Mouse (Mus musculus): ENCODE data around the gene Hist1h3c. TPM values are rescaled to one million over a fixed set of nuclear protein-coding genes. Genes with fewer than 3 reads are reported as not detected.
"Not testable (repeated sequence)": the region's sequence is repeated elsewhere in the genome, so short reads cannot be mapped to it uniquely, and the experiment has no call there.

Gene Hist1h3c
- polyA plus RNA-seq, 1 experiment: 3.6 TPM

GRCm38 (mm10) chr13:23728472-23729191 lies 16.8 kb downstream of the Hist1h3c start:
- TF ChIP-seq EP300 (IDR thresholded peaks at IDR 0.05; ENCODE audit: insufficient read depth, low read depth, low read length) (no peak), POLR2A (IDR thresholded peaks at IDR 0.05; ENCODE audit: insufficient read depth, low read length) (no peak)
- Histone ChIP-seq H3K27ac (ENCODE audit: insufficient read depth, low read length) (no peak overlapping the region), H3K9ac (ENCODE audit: low read depth, poor library complexity, severe bottlenecking) (no peak overlapping the region), H3K36me3 (ENCODE audit: control insufficient read depth, insufficient read depth, low read length, poor library complexity, severe bottlenecking) (no peaks in the 10 kb centered on the region), H3K27me3 (ENCODE audit: control insufficient read depth, insufficient read depth, low read length, poor library complexity, severe bottlenecking) (no peaks in the 10 kb centered on the region), H3K9me3 (replicated peaks; ENCODE audit: control insufficient read depth, insufficient read depth, low read length, poor library complexity, severe bottlenecking) (no peaks in the 10 kb centered on the region), H3K4me3 (ENCODE audit: low read depth, low read length) (no peak overlapping the region), H3K4me1 (ENCODE audit: control insufficient read depth, insufficient read depth, low read length) (no peaks in the 10 kb centered on the region)

- Histone ChIP-seq H3K27me3 (ENCODE audit: control insufficient read depth, insufficient read depth, low read length, poor library complexity, severe bottlenecking) (no peaks in the 10 kb centered on the region), H3K9me3 (replicated peaks; ENCODE audit: control insufficient read depth, insufficient read depth, low read length, poor library complexity, severe bottlenecking) (no peaks in the 10 kb centered on the region), H3K4me1 (ENCODE audit: control insufficient read depth, insufficient read depth, low read length) (no peaks in the 10 kb centered on the region), H3K27ac (ENCODE audit: insufficient read depth, low read length) (no peak overlapping the region), H3K36me3 (ENCODE audit: control insufficient read depth, insufficient read depth, low read length, poor library complexity, severe bottlenecking) (no peaks in the 10 kb centered on the region), H3K4me3 (ENCODE audit: low read depth, low read length) (no peak overlapping the region), H3K9ac (ENCODE audit: low read depth, poor library complexity, severe bottlenecking) (no peak overlapping the region)
- no peak for TF ChIP-seq CTCF (IDR thresholded peaks at IDR 0.05; ENCODE audit: low read depth, low read length)
- no peak for TF ChIP-seq EP300 (IDR thresholded peaks at IDR 0.05; ENCODE audit: insufficient read depth, low read depth, low read length)
- no peak for TF ChIP-seq POLR2A (IDR thresholded peaks at IDR 0.05; ENCODE audit: insufficient read depth, low read length)
These were observed 20.2 kb downstream of the Hist1h3c start for GRCm38 (mm10) chr13:23725213-23725612.

GRCm38 (mm10) chr13:23724239-23724638 lies 21.2 kb downstream of the Hist1h3c start:
- Histone ChIP-seq H3K27ac (ENCODE audit: insufficient read depth, low read length) (no peak overlapping the region), H3K4me1 (ENCODE audit: control insufficient read depth, insufficient read depth, low read length) (no peaks in the 10 kb centered on the region), H3K27me3 (ENCODE audit: control insufficient read depth, insufficient read depth, low read length, poor library complexity, severe bottlenecking) (no peaks in the 10 kb centered on the region), H3K36me3 (ENCODE audit: control insufficient read depth, insufficient read depth, low read length, poor library complexity, severe bottlenecking) (no peaks in the 10 kb centered on the region), H3K4me3 (ENCODE audit: low read depth, low read length) (no peak overlapping the region), H3K9me3 (replicated peaks; ENCODE audit: control insufficient read depth, insufficient read depth, low read length, poor library complexity, severe bottlenecking) (no peaks in the 10 kb centered on the region), H3K9ac (ENCODE audit: low read depth, poor library complexity, severe bottlenecking) (no peak overlapping the region)
- no peak for TF ChIP-seq CTCF (IDR thresholded peaks at IDR 0.05; ENCODE audit: low read depth, low read length)
- TF ChIP-seq EP300 (IDR thresholded peaks at IDR 0.05; ENCODE audit: insufficient read depth, low read depth, low read length): no peak
- no peak for TF ChIP-seq POLR2A (IDR thresholded peaks at IDR 0.05; ENCODE audit: insufficient read depth, low read length)

- H3K27ac ChIP-seq (ENCODE audit: insufficient read depth, low read length); H3K9ac ChIP-seq (ENCODE audit: low read depth, poor library complexity, severe bottlenecking): not testable (repeated sequence)
These were observed 27.7 kb downstream of the Hist1h3c start for GRCm38 (mm10) chr13:23717593-23718245.

GRCm38 (mm10) chr13:23717176-23717575 lies 28.2 kb downstream of the Hist1h3c start:
- TF ChIP-seq POLR2A (IDR thresholded peaks at IDR 0.05; ENCODE audit: insufficient read depth, low read length) (no peak), EP300 (IDR thresholded peaks at IDR 0.05; ENCODE audit: insufficient read depth, low read depth, low read length) (no peak), CTCF (IDR thresholded peaks at IDR 0.05; ENCODE audit: low read depth, low read length) (no peak)
- no peak overlapping the region for H3K27ac ChIP-seq (ENCODE audit: insufficient read depth, low read length)
- H3K9ac ChIP-seq (ENCODE audit: low read depth, poor library complexity, severe bottlenecking): no peak overlapping the region

More at GRCm38 (mm10) chr13:23717593-23718245, 27.7 kb downstream of the Hist1h3c start:
- not testable (repeated sequence) for H3K36me3 ChIP-seq (ENCODE audit: control insufficient read depth, insufficient read depth, low read length, poor library complexity, severe bottlenecking); H3K4me3 ChIP-seq (ENCODE audit: low read depth, low read length); H3K9me3 ChIP-seq (replicated peaks; ENCODE audit: control insufficient read depth, insufficient read depth, low read length, poor library complexity, severe bottlenecking); H3K27me3 ChIP-seq (ENCODE audit: control insufficient read depth, insufficient read depth, low read length, poor library complexity, severe bottlenecking); H3K4me1 ChIP-seq (ENCODE audit: control insufficient read depth, insufficient read depth, low read length)

DNA sequence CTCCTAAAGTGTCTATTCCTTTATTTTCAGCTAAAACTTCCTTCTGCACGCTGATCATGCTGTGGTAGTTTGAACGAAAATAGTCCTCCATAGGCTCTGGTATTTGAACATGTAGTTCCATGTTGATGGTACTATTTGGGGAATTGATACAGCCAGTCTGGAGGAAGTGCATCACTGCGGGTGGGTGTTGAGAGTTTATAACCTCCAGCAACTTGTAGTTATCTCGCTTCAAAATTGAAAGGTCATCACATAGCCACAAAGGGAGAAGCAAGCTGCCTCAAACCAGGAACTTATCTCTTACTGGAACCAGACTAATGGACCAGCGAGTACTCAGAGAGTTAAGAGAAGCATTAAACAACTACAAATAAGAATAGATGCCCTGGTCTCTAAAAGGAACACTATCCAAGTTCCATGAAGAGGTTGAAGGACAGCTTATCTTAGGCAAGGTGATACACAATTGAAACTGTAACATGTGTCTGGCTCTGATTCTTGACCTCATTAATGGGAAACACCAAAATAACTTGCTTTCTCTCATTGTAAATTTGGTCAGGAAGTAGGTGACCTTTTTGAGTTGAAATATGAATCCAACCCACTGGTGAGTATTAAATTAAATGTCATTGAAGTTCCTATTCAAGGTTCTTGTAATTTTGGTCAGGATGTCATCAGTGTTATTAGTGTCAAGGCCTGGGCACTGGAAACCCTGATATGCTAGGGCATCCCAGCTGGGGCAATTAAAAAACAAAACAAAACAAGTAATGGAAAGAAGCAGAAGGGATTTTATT lies 28.9 kb downstream of the Hist1h3c start:
- Histone ChIP-seq H3K27me3 (ENCODE audit: control insufficient read depth, insufficient read depth, low read length, poor library complexity, severe bottlenecking) (no peaks in the 10 kb centered on the region), H3K9ac (ENCODE audit: low read depth, poor library complexity, severe bottlenecking) (no peak overlapping the region), H3K4me1 (ENCODE audit: control insufficient read depth, insufficient read depth, low read length) (no peaks in the 10 kb centered on the region), H3K27ac (ENCODE audit: insufficient read depth, low read length) (no peak overlapping the region), H3K4me3 (ENCODE audit: low read depth, low read length) (no peak overlapping the region), H3K9me3 (replicated peaks; ENCODE audit: control insufficient read depth, insufficient read depth, low read length, poor library complexity, severe bottlenecking) (no peaks in the 10 kb centered on the region), H3K36me3 (ENCODE audit: control insufficient read depth, insufficient read depth, low read length, poor library complexity, severe bottlenecking) (no peaks in the 10 kb centered on the region)
- TF ChIP-seq POLR2A (IDR thresholded peaks at IDR 0.05; ENCODE audit: insufficient read depth, low read length) (no peak), CTCF (IDR thresholded peaks at IDR 0.05; ENCODE audit: low read depth, low read length) (no peak), EP300 (IDR thresholded peaks at IDR 0.05; ENCODE audit: insufficient read depth, low read depth, low read length) (no peak)

More at GRCm38 (mm10) chr13:23717176-23717575, 28.2 kb downstream of the Hist1h3c start:
- Histone ChIP-seq H3K27me3 (ENCODE audit: control insufficient read depth, insufficient read depth, low read length, poor library complexity, severe bottlenecking) (no peaks in the 10 kb centered on the region), H3K4me3 (ENCODE audit: low read depth, low read length) (no peak overlapping the region), H3K4me1 (ENCODE audit: control insufficient read depth, insufficient read depth, low read length) (no peaks in the 10 kb centered on the region), H3K36me3 (ENCODE audit: control insufficient read depth, insufficient read depth, low read length, poor library complexity, severe bottlenecking) (no peaks in the 10 kb centered on the region), H3K9me3 (replicated peaks; ENCODE audit: control insufficient read depth, insufficient read depth, low read length, poor library complexity, severe bottlenecking) (no peaks in the 10 kb centered on the region)
